Mouse (Mus musculus): ENCODE measurements around the gene Ubqlnl. TPM values are rescaled to one million over a fixed set of nuclear protein-coding genes. Genes with fewer than 3 reads are reported as not detected.

Gene Ubqlnl
- not detected in 2 replicates for polyA plus RNA-seq (2012; rRNA removed)

DNA sequence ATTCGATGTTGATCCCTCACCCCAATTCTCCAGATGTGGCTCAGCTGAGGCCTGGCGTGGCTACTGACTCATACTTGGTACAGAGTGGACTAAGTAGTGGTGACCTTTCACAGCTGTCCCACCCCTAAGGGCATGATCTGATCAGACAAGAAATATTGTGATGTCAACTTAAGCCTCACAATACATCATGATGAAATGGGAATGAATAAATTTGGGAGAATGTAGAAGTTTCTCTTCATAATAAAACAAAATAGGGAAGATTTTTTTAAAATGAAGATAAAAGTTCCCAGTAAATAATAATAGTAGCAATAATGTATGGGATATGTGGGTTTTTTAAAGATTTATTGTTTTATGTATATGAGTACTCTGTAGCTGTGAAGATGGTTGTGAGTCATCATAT, at the start of gene Ubqlnl:
Gene Ubqlnl, minus strand, starts transcription at position 101 of the 400 bp plus-strand sequence.
- whole genome bisulfite sequencing: 88% methylated on average over 2 of the region's 2 CpGs
- DNase-seq (ENCODE audit: low read depth, low spot score): no peak

DNA sequence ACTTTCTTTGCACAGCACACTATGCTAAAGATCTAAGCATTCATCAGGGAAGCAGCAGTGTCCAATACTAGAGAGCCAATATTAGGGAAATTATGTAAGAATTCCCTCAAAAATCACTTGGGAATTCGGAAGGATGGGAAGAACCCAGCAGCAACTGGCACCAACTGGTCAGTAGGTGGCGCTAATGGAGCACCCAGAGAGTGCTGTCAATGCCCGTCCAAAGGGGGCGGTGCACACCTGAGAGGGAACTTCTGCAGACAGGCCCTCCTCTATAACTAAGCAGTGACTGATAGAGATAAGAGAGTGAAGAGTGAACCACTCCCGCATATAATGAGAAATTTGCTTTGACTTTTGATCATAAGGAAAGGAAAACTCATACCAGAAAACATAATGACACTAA, 49.5 kb upstream of the Ubqlnl start:
- DNase-seq (ENCODE audit: low read depth, low spot score): peak; percentile 70
- WGBS: 3% methylated on average over 5 of the region's 5 CpGs

DNA sequence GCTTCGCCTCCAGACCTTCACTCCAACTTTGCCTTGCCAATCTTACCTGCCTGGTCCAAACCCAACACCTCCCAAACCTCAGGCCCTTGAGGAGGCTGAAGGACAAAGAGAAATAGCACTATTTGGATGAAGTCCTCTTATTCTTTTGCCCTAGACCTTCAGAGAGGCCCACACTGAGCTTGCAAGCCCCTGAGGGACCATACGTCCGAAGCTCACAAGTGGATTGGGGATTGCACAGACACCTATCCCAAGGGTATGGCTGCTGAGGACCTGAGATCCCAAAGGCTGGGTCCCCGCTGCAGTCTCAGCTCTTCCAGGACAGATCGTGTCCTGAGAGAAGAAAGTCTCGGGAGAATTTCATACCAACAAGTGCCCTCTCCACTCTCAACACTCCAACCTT, 45.5 kb upstream of the Ubqlnl start, which contains the start of gene Olfr649:
Gene Olfr649, minus strand, starts transcription at position 101 of the 400 bp plus-strand sequence.
- 85% methylated on average over 6 of the region's 6 CpGs for WGBS

DNA sequence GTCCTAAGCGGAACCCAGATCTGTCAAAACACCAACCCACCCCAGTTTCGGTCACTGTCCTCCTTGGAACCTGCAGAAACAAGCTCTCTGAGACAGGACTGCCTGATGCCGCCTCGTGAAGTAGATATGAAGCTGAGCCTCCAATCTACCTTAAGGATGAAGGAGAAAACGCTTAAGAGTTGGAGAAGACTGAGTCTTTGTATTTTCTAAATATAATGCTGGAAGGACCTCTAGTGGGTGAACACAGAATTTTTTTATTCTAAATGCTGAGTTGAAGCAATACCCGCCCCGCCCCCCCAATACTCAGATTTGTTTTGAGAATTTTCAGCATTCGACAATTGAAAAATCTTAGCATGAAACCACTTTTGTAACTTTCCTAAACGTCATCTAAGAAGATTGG, 40.9 kb upstream of the Ubqlnl start:
- DNase-seq (ENCODE audit: low read depth, low spot score): no peak
- WGBS: 63% methylated on average over 9 of the region's 9 CpGs

More for the DNA sequence above, 45.5 kb upstream of the Ubqlnl start, which contains the start of gene Olfr649:
- DNase-seq (ENCODE audit: low read depth, low spot score): no peak

DNA sequence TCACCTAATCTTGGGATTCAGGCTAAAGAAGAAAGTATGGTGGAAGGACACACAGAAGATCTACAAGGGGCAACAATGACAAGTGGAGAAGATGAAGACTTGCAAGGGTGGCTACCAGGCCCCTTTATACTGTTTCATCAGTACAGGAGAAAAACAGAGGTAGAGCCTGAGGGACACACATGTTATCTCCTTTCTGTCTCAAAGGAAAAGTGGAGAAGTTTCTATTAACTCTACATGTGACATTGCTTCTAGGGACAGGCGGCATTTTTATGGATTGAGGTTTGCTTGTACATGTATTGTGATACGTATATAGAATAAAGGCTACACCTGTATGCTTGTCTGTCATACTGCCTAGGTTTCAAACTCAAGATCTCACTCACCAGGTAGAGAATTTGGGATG, 32.9 kb upstream of the Ubqlnl start, which contains the start of gene Olfr648:
Gene Olfr648, minus strand, starts transcription at position 101 of the 400 bp plus-strand sequence.
- DNase-seq (ENCODE audit: low read depth, low spot score): no peak
- WGBS: 90% methylated on average over 2 of the region's 2 CpGs

DNA sequence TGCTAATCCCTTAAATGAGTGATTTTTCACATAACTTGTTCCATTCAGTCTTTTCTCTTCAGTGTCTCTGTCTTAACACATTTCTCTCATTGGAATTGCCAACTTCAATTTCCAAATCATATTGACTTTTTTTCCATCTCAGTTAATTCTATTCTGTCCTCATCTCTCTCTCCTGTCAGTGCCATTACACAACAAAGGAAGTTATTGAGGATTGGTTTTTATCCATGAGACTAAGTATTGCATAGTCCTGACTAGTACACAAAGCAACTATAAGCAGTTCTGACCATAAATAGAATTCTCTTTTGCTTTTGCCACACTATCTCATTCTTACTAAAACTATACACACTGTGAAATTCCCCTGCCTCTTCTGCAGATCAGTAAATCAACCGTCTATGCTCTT, 28.7 kb upstream of the Ubqlnl start:
- WGBS: 81% methylated on average over 1 of the region's 1 CpGs
- DNase-seq (ENCODE audit: low read depth, low spot score): no peak

DNA sequence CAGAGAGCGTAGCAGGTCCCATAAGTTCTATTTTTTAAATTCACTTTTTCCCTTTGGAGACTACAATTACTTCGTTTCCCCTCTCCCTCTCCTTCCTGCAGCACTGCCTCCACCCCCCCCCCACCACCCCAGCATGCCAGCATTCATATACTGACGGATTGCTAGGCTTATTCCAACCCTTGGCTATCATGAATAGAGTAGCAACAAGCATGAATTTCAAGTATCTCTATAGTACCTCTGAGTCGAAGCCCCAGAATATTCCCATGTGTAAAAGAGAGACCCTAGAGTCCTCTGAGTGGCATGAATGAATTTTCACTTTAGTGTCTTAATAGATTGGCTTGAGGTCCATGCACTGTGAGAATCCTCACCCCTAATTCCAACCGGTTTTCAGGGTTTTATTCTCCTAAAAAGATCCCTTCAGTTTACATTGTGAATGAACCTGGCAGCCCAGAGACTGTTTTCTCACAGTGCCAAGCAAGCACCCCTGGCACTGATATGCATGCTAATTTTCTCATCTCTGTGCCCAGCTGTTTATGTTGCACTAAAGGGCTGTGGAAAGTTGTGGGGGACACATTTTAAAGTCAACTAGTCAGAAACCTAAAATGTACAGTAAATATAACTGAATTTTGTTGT, 28.2 kb upstream of the Ubqlnl start:
- 67% methylated on average over 5 of the region's 5 CpGs for WGBS

DNA sequence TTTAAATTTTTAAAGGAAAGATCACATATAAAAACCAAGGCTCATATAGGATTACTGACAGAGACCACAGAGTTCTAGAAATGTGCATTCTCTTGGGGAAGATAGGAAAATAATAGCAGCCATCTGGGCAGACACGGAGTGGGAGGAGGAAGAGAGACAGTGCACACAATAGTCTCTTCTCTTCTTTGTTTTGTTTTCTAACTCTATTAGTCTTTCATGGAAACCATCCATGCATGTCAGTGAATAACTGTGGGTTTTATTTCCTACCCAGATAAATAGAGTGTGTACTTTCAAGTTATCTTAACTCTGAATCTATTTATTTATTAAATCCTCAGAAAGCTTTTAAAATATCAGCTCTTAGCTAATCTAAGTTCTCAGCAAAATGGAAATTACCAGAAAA, 24.7 kb upstream of the Ubqlnl start:
- no peak for DNase-seq (ENCODE audit: low read depth, low spot score)
- 79% methylated on average over 1 of the region's 1 CpGs for WGBS

More for the DNA sequence above, 28.2 kb upstream of the Ubqlnl start:
- DNase-seq (ENCODE audit: low read depth, low spot score): no peak

DNA sequence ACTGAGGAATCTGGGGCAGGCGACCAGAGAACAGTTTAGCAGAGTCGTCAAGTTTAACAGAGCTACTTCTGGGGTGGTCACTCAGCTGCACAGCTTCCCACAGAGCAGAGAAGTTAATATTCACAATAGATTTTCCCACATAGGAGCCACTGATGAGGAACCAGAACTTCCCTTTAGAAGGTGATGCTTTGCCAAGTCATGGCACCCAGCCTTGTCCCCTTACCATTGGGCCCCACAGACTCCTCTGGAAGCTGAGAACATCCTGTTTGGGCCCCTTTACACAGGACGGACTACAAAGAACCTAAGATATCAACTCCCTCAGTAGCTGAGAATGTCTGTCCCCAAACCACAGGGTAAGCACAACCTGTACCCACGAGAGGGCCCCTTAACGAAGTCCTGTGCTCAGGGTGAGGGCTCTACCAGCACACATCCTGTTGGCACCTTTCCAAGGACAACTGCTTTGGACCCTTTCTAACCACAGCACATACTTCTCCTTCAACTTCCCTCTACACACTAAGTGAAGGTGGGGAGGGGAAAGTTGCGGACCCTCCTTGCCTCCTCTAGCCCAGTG, 19.4 kb upstream of the Ubqlnl start:
- 48% methylated on average over 6 of the region's 6 CpGs for WGBS
- DNase-seq (ENCODE audit: low read depth, low spot score): no peak

DNA sequence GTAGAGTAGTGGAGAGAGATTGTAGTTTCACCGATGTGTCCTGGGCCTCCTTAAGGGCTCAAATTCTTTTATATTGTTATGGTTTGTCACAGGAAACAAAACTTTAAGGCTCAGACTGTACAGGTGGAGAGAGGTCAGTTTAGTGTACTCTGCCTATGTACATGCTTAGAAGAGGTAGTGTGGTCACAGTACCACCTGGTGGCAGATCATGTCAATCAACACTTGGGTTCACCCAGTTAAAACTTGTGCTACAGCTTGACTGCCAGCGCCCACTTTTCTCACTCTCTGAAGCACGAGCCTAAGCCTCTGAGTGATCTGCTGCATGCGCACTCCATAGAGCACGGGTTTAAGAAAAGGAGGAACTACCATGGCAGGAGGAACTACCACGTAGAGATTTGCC, 16.7 kb upstream of the Ubqlnl start:
- 76% methylated on average over 6 of the region's 6 CpGs for WGBS
- DNase-seq (ENCODE audit: low read depth, low spot score): no peak

DNA sequence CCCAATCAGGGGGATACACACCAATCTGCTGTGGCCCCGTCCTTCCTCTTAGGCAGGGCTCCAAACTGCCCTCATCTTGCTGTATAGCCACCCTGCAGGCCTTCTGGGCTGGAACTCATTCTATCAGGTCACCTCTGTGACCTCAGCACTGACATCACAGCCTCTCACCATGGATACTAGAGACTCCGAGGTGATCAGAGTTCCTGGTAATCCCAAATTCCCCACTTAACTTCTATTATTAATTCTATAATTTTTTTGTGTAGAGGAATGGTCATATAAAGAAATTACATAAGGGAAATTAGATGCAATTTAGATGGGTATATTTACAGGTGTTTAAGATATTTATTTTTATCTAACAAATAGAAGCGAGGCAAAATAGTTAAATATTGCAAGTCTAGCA, 7.2 kb downstream of the Ubqlnl start, which contains the start of gene Ubqln3:
Gene Ubqln3, minus strand, starts transcription at position 101 of the 400 bp plus-strand sequence.
- 79% methylated on average over 3 of the region's 3 CpGs for WGBS
- DNase-seq (ENCODE audit: low read depth, low spot score): no peak

DNA sequence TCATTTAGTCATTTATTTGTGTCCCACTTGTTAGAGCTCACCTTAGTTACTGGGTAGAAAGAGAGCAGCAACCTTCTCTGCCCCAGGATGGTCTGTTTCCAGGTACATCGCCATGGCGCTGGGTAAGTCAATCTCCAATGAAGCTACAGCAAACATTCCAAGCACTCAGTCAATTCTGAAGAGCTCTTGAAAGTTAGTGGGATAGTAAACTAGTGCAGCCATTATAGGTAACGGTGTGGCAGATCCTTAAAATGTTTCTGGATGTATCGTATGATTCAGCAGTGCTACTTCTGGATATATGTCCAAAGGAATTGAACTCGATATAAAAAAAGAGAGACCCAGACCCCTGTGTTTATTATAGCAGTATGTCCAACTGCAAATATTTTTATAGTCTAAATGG, 13.1 kb downstream of the Ubqlnl start, which contains the start of gene Olfr643:
Gene Olfr643, minus strand, starts transcription at position 101 of the 400 bp plus-strand sequence.
- 64% methylated on average over 5 of the region's 5 CpGs for WGBS

DNA sequence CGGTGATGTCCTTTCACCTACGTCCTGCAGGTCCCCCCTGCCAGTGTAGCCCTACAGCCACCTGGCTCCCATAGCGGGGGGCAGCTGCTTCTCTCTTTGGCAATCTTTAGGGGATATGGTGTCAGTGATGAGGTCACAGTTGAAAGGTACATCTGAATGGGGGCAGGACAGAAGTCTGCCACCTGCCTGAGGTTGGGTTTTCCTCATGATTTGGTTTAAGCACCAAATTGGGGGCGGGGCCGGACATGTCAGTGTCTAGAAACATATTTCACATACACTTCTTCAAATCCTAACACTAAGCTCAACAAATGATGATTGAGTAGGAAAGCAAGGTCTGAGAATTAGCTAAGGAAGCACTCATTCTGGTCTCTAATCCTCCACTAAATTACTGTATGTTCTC, 20.6 kb downstream of the Ubqlnl start, which contains the start of gene Ubqln5:
Gene Ubqln5, minus strand, starts transcription at position 101 of the 400 bp plus-strand sequence.
- 88% methylated on average over 5 of the region's 5 CpGs for WGBS

More for the DNA sequence above, 13.1 kb downstream of the Ubqlnl start, which contains the start of gene Olfr643:
- no peak for DNase-seq (ENCODE audit: low read depth, low spot score)

DNA sequence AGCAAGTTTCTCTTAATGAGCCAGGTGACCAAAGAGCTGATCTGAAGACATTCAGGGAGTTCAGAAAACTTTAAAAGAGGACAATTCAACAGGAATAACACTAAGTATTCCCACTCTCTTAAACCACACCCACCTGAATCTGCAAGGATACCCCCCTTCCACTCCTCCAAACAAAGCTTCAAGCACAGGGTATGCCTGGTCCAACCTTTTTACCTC, 45.7 kb downstream of the Ubqlnl start, which contains the start of gene Olfr646:
Gene Olfr646, plus strand, starts transcription at position 117 of the 216 bp plus-strand sequence.
- DNase-seq (ENCODE audit: low read depth, low spot score): no peak

More for the DNA sequence above, 20.6 kb downstream of the Ubqlnl start, which contains the start of gene Ubqln5:
- DNase-seq (ENCODE audit: low read depth, low spot score): no peak

DNA sequence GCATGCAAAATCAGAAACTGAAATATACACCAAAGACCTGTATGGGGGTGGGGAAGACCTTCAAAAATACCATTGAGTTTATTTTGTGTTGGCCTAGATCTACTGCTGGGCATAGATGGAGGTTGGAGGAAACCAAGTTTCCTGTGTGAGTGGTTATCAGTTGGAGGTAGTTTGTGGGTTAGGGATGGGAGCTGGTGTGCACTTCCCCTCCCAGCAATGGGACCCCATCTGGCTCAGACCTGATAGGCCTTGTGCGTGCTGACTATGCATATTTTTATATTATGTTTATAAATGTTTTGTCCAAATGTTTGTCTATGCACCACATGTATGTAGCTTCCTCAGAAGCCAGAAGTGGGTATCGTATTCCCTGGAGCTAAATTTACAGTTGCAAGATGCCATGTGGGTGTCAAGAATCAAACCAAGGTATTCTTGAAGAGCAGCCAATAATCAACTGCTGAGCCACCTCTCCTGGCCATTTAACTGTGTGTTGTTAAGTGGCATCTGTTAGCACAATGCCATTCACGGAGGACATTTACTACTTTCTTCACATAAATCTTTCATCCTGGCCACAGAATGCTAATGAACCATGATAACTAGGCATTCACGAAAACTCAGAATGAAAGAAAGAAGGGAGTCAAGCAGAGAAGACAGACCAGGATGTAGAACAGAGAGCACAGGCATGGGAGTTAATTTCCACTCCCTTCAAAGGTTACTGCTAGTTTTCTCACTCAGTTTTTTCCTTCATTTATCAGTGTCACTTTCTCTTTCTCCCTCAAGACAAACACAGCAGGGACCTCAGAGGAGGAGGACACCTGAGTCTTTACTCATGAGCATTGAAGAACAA, 46.2 kb downstream of the Ubqlnl start:
- no peak for DNase-seq (ENCODE audit: low read depth, low spot score)
- WGBS: 32% methylated on average over 4 of the region's 4 CpGs

Other genes starting within 250 kb of the Ubqlnl start
- not detected in 2 replicates for gene Olfr65, start 247.1 kb downstream of the Ubqlnl start, polyA plus RNA-seq (2012; rRNA removed)
- not detected in 2 replicates for gene Olfr631, start 221.7 kb downstream of the Ubqlnl start, polyA plus RNA-seq (2012; rRNA removed)
- not detected in 2 replicates for gene Olfr632, start 216.2 kb downstream of the Ubqlnl start, polyA plus RNA-seq (2012; rRNA removed)
- gene Olfr633, start 206.1 kb downstream of the Ubqlnl start, polyA plus RNA-seq (2012; rRNA removed): not detected in 2 replicates
- not detected in 2 replicates for gene Olfr635, start 179.4 kb downstream of the Ubqlnl start, polyA plus RNA-seq (2012; rRNA removed)
- not detected in 2 replicates for gene Olfr638, start 151.8 kb downstream of the Ubqlnl start, polyA plus RNA-seq (2012; rRNA removed)
- not detected in 2 replicates for gene Olfr639, start 133.3 kb downstream of the Ubqlnl start, polyA plus RNA-seq (2012; rRNA removed)
- not detected in 2 replicates for gene Olfr640, start 125.0 kb downstream of the Ubqlnl start, polyA plus RNA-seq (2012; rRNA removed)
- gene Olfr641, start 115.1 kb downstream of the Ubqlnl start, polyA plus RNA-seq (2012; rRNA removed): not detected in 2 replicates
- gene Olfr642, start 97.9 kb downstream of the Ubqlnl start, polyA plus RNA-seq (2012; rRNA removed): not detected in 2 replicates
- not detected in 2 replicates for gene 4930516K23Rik, start 89.1 kb downstream of the Ubqlnl start, polyA plus RNA-seq (2012; rRNA removed)
- gene Olfr644, start 78.7 kb downstream of the Ubqlnl start, polyA plus RNA-seq (2012; rRNA removed): not detected in 2 replicates
- not detected in 2 replicates for gene Olfr645, start 65.1 kb downstream of the Ubqlnl start, polyA plus RNA-seq (2012; rRNA removed)
- not detected in 2 replicates for gene Olfr646, start 45.7 kb downstream of the Ubqlnl start, polyA plus RNA-seq (2012; rRNA removed)
- not detected in 2 replicates for gene Ubqln5, start 20.7 kb downstream of the Ubqlnl start, polyA plus RNA-seq (2012; rRNA removed)
- not detected in 2 replicates for gene Olfr643, start 13.2 kb downstream of the Ubqlnl start, polyA plus RNA-seq (2012; rRNA removed)
- gene Ubqln3, start 7.3 kb downstream of the Ubqlnl start, polyA plus RNA-seq (2012; rRNA removed): not detected in 2 replicates
- gene Olfm5, start 14.3 kb upstream of the Ubqlnl start, polyA plus RNA-seq (2012; rRNA removed): not detected in 2 replicates
- 0.02 TPM in 1 of 2 replicates, not detected in the other for gene Olfr648, start 32.8 kb upstream of the Ubqlnl start, polyA plus RNA-seq (2012; rRNA removed)
- gene Olfr649, start 45.4 kb upstream of the Ubqlnl start, polyA plus RNA-seq (2012; rRNA removed): not detected in 2 replicates
- 0.79 and 1.1 TPM in 2 replicates for gene Trim6, start 68.2 kb upstream of the Ubqlnl start, polyA plus RNA-seq (2012; rRNA removed)
- 3.8 and 5.5 TPM in 2 replicates for gene Trim34a, start 93.9 kb upstream of the Ubqlnl start, polyA plus RNA-seq (2012; rRNA removed)
- 0.40 and 0.81 TPM in 2 replicates for gene Trim5, start 137.5 kb upstream of the Ubqlnl start, polyA plus RNA-seq (2012; rRNA removed)
- 5.3 and 8.3 TPM in 2 replicates for gene Trim12a, start 164.9 kb upstream of the Ubqlnl start, polyA plus RNA-seq (2012; rRNA removed)
- 2.5 and 3.6 TPM in 2 replicates for gene Trim34b, start 178.9 kb upstream of the Ubqlnl start, polyA plus RNA-seq (2012; rRNA removed)
- gene Trim12c, start 202.8 kb upstream of the Ubqlnl start, polyA plus RNA-seq (2012; rRNA removed): 4.2 and 5.8 TPM in 2 replicates
- gene Trim30b, start 219.3 kb upstream of the Ubqlnl start, polyA plus RNA-seq (2012; rRNA removed): 0.12 and 0.17 TPM in 2 replicates

Data from large intestine, adult 2 months (tissue).